Mouse (Mus musculus): Measurements from ENCODE around the gene Sec23b. TPM values are rescaled to one million over a fixed set of nuclear protein-coding genes. Genes with fewer than 3 reads are reported as not detected.
"Not testable (repeated sequence)": the region's sequence is repeated elsewhere in the genome, so short reads cannot be mapped to it uniquely, and the experiment has no call there.

Sec23b gene
- total RNA-seq, 2 experiments from 2014 or later: 46.1 to 46.6 TPM

DNA sequence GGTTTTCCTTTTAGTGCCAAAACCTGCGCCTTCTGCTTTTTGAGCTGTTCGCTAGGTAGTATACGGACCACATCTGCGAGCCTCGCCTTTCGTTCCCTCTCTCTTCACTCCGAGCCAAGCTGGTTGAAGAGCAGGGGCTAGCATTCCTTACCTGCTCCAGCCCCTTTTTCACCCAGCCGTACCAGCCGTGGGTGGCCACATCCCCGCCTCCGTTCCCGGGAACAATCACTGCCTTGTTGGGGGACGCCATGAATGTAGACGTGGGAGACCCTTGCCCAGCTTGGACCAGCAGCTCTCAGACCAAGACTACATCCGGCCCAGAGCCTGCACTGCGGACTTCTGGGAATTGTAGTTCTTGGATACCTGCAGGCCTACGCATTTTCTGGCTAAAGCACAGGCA lies 5.5 kb upstream of the Sec23b start, which contains the start of gene Rbbp9:
Rbbp9 (minus strand) TSS at position 341 of the 400 bp plus-strand sequence.
- Histone ChIP-seq H3K27ac (peak within 1 kb of the TSS; percentile 94), H3K4me3 (peak within 1 kb of the TSS; percentile 90)
- no peak for TF ChIP-seq CTCF (conservative IDR thresholded peaks at IDR 0.05)

DNA sequence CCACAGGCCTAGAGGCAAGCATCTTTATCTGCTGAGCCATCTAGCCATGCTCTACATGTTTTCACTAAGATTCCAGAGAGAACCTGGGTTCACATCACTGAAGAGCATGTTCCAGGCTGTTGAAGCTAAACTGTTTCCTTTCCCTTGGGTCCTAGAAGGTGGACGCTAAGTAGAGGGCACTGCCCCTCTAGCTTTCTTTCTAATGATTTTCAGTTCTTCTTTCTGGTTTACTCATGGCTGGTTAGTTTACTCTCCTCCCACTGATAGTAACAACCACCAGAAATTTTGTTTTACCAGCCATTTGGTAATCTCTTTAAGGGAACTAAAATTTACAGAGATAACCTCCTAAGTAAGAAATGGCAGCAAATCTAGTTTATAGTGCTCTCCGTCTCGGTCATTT lies 2.1 kb upstream of the Sec23b start:
- DNase-seq (ENCODE audit: low spot score in 2 of 2): no peak
- Histone ChIP-seq H3K27ac (no peak overlapping the region), H3K4me3 (no peak overlapping the region)
- TF ChIP-seq CTCF (conservative IDR thresholded peaks at IDR 0.05): no peak

More for the DNA sequence above, 5.5 kb upstream of the Sec23b start, which contains the start of gene Rbbp9:
- peak; percentile 57 to 74 for DNase-seq (ENCODE audit: low spot score in 2 of 2)

DNA sequence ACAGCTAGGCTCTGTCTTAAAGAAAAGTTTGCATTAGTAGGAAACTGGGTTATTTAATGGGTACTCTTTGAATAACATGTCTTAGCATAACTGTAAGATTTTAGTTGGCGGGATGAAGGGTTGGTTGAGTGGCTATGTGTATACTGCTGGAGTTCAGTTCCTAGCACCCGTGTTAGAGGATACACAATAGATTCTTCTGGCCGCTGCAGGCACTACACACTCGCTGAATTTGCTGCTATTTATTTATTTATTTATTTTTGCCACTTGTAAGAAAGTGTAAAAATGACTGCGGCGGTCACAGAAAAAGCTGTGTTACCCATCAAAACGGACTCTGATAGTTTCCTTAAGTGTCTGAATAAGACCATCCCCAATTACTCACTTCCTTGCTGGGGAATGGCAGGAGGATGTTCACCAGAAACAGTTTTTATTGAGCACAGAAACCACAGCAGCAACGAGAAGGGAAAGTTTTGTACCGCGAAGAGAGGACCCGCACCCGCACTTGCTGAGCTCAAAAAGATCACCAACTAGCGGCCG lies 676 bp upstream of the Sec23b start:
- peak overlapping the region; percentile 92 for H3K4me3 ChIP-seq
- peak overlapping the region; percentile 96 for H3K27ac ChIP-seq
- DNase-seq (ENCODE audit: low spot score in 2 of 2): no peak
- no peak for TF ChIP-seq CTCF (conservative IDR thresholded peaks at IDR 0.05)

DNA sequence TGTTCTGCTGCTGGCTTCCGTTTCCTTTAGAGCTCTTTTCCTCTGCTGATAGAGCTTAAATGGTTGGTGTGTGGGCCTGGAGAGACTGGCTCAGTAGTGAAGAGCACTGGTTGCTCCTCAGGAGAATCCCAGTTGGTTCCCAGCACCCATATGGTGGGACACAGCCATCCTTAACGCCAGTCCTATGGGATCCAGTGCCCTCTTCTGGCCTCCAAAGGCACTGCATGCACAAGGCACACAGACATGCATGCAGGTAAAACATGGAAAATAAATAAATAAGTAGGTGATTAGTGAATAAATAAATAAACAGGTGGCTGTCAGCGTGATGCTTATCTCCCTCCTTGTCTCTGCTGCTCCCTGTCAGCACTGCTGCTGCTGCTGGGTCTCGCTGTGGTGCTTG lies 32.7 kb downstream of the Sec23b start:
- H3K27ac ChIP-seq: no peak overlapping the region
- no peak overlapping the region for H3K4me3 ChIP-seq
- no peak for DNase-seq (ENCODE audit: low spot score in 2 of 2)
- peak; percentile 66 for TF ChIP-seq CTCF (conservative IDR thresholded peaks at IDR 0.05)

DNA sequence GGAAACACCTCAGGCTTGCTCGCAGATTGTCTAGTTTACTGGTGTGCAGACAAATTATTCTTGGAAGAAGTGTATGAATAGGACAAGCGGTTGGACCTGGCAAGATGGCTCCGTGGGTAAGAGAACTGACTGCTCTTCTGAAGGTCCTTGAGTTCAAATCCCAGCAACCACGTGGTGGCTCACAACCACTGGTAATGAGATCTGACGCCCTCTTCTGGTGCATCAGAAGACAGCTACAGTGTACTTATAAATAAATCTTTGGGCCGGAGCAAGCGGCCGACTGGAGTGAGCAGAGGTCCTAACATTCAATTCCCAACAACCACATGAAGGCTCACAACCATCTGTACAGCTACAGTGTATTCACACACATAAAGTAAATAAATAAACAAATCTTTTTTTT lies 37.0 kb downstream of the Sec23b start:
- peak; percentile 33; the same call in 1 of the 2 replicates for TF ChIP-seq CTCF (conservative IDR thresholded peaks at IDR 0.05)
- not testable (repeated sequence) for DNase-seq (ENCODE audit: low spot score in 2 of 2); H3K27ac ChIP-seq; H3K4me3 ChIP-seq

DNA sequence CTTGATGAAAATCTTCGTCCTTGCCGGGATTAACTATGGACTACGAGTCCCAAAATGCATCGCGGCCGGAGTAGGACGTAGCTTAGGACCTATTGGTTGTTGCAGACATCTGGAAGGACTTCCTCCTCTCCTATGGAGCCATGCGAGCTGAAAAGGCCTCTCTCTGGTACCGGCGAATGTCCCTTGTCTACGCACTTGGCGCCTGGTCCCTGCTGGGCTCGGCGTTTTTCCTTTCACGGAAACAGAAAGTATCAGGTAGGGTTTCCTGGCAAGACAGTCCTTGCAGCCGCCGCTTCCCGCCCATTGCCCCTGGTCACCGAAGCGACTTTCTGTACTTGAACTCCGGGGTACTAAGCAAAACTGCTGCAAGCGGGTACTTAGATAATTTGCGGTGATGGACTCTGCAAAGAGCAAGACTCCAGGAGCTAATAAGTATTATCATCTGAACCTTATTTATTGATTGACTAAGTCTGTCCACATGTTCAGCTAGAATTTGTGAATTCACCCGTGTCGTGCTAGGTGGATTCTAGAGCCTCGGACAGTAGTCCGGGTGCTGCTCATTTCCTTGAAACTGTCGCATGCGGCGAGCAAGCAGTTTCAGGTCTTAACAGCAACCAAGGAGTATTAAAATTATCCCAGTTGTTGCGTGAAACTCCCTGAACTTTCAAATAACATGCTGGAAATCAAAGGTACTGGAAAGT lies 38.1 kb downstream of the Sec23b start, which contains the start of gene Smim26:
Smim26 (plus strand) TSS at position 104 of the 701 bp plus-strand sequence.
- DNase-seq (ENCODE audit: low spot score in 2 of 2): peak; percentile 74 to 85
- Histone ChIP-seq H3K27ac (peak within 1 kb of the TSS; percentile 88), H3K4me3 (peak within 1 kb of the TSS; percentile 62)
- no peak for TF ChIP-seq CTCF (conservative IDR thresholded peaks at IDR 0.05)

DNA sequence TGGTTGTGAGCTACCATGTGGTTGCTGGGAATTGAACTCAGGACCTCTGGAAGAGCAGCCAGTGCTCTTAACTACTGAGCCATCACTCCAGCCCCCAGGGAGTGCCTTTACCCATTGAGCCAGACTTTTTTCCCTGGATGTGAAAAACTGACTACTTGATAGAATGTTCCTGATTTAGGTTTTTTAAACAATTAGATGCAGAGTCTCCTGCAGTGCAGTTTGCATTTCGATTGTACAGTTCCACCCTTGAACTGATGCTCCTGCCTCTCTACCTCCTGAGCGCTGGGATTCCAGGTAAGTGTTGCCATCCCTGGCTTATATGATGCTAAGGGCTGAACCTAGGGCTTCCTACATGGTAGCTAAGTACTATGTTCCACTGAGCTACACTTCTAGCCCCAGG lies 42.0 kb downstream of the Sec23b start:
- DNase-seq (ENCODE audit: low spot score in 2 of 2): no peak
- Histone ChIP-seq H3K4me3 (no peak overlapping the region), H3K27ac (no peak overlapping the region)
- no peak for TF ChIP-seq CTCF (conservative IDR thresholded peaks at IDR 0.05)

DNA sequence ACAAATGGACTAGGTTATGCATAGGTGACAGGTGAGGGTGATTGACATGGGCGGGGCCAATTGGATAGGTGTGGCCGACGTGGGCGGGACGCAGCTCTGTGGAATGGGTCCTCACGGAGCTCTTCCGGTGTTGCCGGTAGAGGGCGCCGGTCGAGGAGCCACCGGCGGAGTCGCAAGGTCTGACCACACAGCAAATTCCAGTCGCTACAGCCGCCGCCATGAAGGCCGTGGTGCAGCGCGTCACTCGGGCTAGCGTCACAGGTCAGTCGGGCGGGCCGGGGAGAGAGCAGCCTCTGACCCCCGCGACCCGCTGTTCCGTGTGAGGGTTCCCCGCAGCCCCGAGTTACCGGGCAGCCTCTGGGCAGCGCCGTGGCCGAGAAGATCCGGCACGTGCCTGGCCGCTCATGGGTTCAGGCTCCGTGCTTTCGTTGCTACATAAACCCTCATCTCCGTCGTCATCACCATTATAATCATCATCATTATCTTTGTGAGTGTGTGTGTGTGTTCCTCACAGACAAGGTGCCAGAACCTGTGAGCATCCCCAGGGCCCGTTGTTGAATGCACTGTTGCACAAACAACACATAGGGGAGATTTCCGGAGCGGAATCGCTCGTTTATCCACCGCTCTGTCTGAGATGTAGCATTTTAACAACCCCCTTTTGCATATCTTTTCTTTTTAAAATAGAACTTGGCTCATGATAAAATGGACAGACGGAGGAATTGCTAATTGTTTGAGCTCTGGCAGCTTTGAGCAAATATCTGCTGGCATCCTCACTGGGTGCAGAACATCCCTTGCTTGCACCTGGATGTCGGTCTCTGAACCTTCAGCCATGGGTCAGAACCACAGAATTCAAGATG lies 44.0 kb downstream of the Sec23b start, which contains the start of gene Dtd1:
Dtd1 (plus strand) TSS at position 67 of the 857 bp plus-strand sequence.
- Histone ChIP-seq H3K4me3 (peak within 1 kb of the TSS; percentile 83), H3K27ac (peak within 1 kb of the TSS; percentile 99)
- TF ChIP-seq CTCF (conservative IDR thresholded peaks at IDR 0.05): peak; percentile 96
- DNase-seq (ENCODE audit: low spot score in 2 of 2): peak; percentile 81 to 84

DNA sequence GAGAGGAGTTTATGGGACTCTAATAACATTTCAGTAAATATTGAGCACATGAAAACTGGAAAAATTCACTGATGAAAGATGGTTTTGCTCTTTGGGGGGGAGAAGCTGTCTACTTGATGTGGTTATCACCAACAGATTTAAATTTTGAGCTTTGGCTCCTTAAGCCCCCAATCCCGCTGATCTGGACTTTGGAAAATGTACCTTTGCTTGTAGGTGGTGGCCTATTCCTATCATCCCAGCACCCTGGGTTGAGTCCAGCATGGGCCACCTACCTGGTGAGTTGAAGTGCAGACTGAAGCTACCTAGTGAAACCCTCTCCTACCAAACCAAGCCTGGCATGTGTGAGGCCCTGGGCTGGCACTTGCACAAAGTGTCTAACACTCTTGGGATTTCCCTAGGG lies 45.5 kb downstream of the Sec23b start:
- DNase-seq (ENCODE audit: low spot score in 2 of 2): no peak
- H3K27ac ChIP-seq: peak overlapping the region; percentile 99
- H3K4me3 ChIP-seq: no peak overlapping the region
- TF ChIP-seq CTCF (conservative IDR thresholded peaks at IDR 0.05): no peak

DNA sequence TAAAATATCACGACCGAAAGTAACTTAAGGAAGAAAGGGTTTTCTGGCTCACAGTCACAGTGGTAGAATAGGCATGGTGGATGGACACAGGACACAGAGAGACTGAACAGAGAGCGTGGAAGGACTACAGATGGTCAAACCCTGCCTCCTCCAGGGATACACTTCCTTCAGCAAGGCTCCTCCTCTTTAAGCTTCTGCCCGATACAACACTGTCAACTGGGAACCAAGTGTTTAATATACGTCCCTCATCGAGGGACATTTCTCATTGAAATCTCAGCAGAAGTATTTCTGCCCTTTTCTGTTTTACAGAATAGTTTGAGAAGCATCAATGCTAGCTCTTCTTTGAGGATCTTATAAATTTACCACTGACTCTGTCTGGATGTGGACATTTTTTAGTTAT lies 57.9 kb downstream of the Sec23b start:
- Histone ChIP-seq H3K4me3 (no peak overlapping the region), H3K27ac (no peak overlapping the region)
- TF ChIP-seq CTCF (conservative IDR thresholded peaks at IDR 0.05): no peak

DNA sequence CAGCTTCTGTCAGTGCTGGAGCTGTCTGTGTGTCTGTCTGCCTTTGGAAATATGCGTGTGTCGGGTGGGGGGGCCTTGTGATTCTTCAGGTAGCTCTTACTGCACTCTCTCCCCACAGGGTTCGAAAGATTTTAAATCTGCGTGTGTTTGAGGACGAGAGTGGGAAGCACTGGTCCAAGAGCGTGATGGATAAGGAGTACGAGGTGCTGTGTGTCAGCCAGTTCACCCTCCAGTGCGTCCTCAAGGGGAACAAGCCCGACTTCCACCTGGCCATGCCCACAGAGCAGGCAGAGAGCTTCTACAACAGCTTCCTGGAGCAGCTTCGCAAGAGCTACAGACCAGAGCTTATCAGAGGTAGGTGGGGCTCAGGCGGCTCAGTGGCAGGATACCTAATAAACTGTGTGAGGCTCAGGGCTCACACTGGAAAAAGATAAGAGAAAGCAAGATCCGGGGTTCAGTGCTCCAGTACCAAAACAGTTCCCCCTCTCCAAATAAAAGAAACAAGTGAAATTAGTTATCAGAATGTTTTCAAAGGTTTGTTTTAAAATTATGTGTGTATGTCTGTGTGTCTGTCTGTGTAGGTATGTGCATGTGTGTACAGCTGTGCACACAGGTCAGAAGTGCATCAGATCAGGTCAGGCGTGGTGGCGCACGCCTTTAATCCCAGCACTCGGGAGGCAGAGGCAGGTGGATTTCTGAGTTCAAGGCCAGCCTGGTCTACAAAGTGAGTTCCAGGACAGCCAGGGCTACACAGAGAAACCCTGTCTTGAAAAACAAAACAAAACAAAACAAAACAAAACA lies 61.2 kb downstream of the Sec23b start:
- DNase-seq (ENCODE audit: low spot score in 2 of 2): no peak
- TF ChIP-seq CTCF (conservative IDR thresholded peaks at IDR 0.05): no peak
- Histone ChIP-seq H3K4me3 (no peak overlapping the region), H3K27ac (no peak overlapping the region)

More for the DNA sequence above, 57.9 kb downstream of the Sec23b start:
- DNase-seq (ENCODE audit: low spot score in 2 of 2): no peak

DNA sequence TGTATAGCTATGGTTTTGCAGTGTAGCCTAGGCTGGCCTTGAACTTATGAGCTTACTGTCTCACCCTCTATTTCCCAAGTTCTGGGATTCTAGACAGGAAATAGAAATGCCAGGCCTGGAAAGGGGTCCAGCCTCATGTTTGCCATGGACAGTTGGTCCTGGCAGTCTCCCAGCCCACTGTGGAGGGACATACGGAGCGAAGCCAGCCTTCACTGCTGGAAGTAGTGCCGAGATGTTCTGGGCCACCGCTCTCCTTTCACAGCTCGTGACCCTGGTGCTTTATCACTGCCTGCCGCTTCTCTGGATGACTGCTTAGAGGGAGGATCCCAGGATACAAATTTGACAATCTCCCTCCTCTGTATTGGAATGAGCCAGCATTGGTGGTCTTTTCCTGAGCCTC lies 65.5 kb downstream of the Sec23b start:
- Histone ChIP-seq H3K27ac (no peak overlapping the region), H3K4me3 (no peak overlapping the region)
- no peak for TF ChIP-seq CTCF (conservative IDR thresholded peaks at IDR 0.05)
- DNase-seq (ENCODE audit: low spot score in 2 of 2): no peak

All from layer of hippocampus, adult 2 months (tissue).